Mouse (Mus musculus): Measurements from ENCODE around the gene F11r.

DNA sequence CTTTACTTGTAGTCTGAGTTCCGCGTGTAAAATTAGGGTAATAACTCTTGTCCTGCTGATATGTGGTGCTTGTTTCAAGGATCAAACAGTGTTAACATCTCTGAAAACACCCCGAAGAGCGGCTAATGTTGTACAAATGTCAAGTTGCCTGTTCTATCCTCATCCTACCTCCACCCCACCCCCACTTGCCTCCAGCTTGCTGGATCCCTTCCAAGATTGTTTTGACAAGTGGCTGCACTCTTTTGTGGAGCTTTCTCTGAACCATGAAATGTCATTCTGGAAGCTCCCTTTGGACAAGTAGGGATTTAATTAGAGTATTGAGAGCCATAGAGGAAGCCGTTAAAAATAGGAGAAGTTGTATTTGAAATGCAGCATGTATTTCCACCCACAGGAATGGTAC, 22.5 kb downstream of the F11r start:
- TF ChIP-seq EP300 (optimal IDR thresholded peaks at IDR 0.05): no peak
- no peak for TF ChIP-seq CTCF (IDR thresholded peaks at IDR 0.05; ENCODE audit: low read depth)

All from stomach, postnatal 0 days (tissue).